Mouse (Mus musculus): Measurements from ENCODE around the gene Gm14597. TPM values are rescaled to one million over a fixed set of nuclear protein-coding genes. Genes with fewer than 3 reads are reported as not detected.

Gene Gm14597
- polyA plus RNA-seq, 1 experiment: not detected

GRCm38 (mm10) chrX:53579311-53579710, 29.5 kb downstream of the Gm14597 start:
- H3K79me2 ChIP-seq (ENCODE audit: control insufficient read depth, insufficient read depth): no peaks in the 10 kb centered on the region
- TF ChIP-seq MYOD1 (IDR thresholded peaks at IDR 0.05; ENCODE audit: control insufficient read depth, insufficient read length, low read depth) (no peak), MYOG (IDR thresholded peaks at IDR 0.05; ENCODE audit: control insufficient read depth, extremely low read depth, insufficient read length) (no peak), CTCF (IDR thresholded peaks at IDR 0.05; ENCODE audit: control insufficient read depth, insufficient read depth, insufficient read length) (no peak), FOSL1 (IDR thresholded peaks at IDR 0.05; ENCODE audit: insufficient read depth, low read length, poor library complexity, severe bottlenecking) (no peak), CEBPB (IDR thresholded peaks at IDR 0.05; ENCODE audit: low read depth) (no peak), USF1 (IDR thresholded peaks at IDR 0.05; ENCODE audit: low read depth) (no peak), MAX (IDR thresholded peaks at IDR 0.05) (no peak)
- no peaks in the 10 kb centered on the region for H3K27me3 ChIP-seq (ENCODE audit: control insufficient read depth, insufficient read depth, insufficient read length)
- no peaks in the 10 kb centered on the region for H3K36me3 ChIP-seq (ENCODE audit: control insufficient read depth, insufficient read depth)
- no peak overlapping the region for H3K4me3 ChIP-seq (ENCODE audit: insufficient read depth, poor library complexity, severe bottlenecking)
- H3K79me3 ChIP-seq (ENCODE audit: low read depth): no peaks in the 10 kb centered on the region
- no peak overlapping the region for H3ac ChIP-seq (ENCODE audit: control insufficient read depth, insufficient read length, low read depth)

Other genes with a start within 250 kb of the Gm14597 start
- 4.4 TPM for gene Mospd1, start 238.5 kb downstream of the Gm14597 start, polyA plus RNA-seq (2012; fragmentation: generic; extraction: Trizol)
- not detected for gene Etd, start 174.1 kb downstream of the Gm14597 start, polyA plus RNA-seq (2012; fragmentation: generic; extraction: Trizol)
- 3.2 TPM for gene Rtl8c, start 947 bp downstream of the Gm14597 start, polyA plus RNA-seq (2012; fragmentation: generic; extraction: Trizol)
- 45.6 TPM for gene Rtl8a, start 34.7 kb upstream of the Gm14597 start, polyA plus RNA-seq (2012; fragmentation: generic; extraction: Trizol)
- gene Rtl8b, start 61.4 kb upstream of the Gm14597 start, polyA plus RNA-seq (2012; fragmentation: generic; extraction: Trizol): 53.4 TPM
- 0.14 TPM for gene 4930502E18Rik, start 115.8 kb upstream of the Gm14597 start, polyA plus RNA-seq (2012; fragmentation: generic; extraction: Trizol)
- gene 1700013H16Rik, start 148.9 kb upstream of the Gm14597 start, polyA plus RNA-seq (2012; fragmentation: generic; extraction: Trizol): not detected
- gene Zfp36l3, start 167.4 kb upstream of the Gm14597 start, polyA plus RNA-seq (2012; fragmentation: generic; extraction: Trizol): 0.04 TPM
- gene Xlr, start 188.7 kb upstream of the Gm14597 start, polyA plus RNA-seq (2012; fragmentation: generic; extraction: Trizol): 29.1 TPM